In genomic region chr6:113342297-113342696, GRCm38 (mm10) we compare ENCODE assay signal across 9 mouse cellular contexts. TPM values are rescaled to one million over a fixed set of nuclear protein-coding genes. Genes with fewer than 3 reads are reported as not detected.
DNase-seq lines count a peak whose midpoint lies in the region; ATAC-seq and TF ChIP-seq lines count a peak whose summit lies in the region.
"Had no signal": no experiment of that assay in that cellular context is flagged by ENCODE, and none has a peak within 500 bp of the region (broad histone marks: within the 10 kb centered on the region; RNA-seq: fewer than 3 reads in every experiment).

No protein-coding gene starts in this region.

- H3K4me3 ChIP-seq in kidney, adult 2 months (ENCODE audit: insufficient read depth, low read depth, low read length), result no peak overlapping the region
- H3K4me3 ChIP-seq in forebrain, embryonic 15.5 days, result peak overlapping the region; percentile 18; the same call in 1 of the 2 replicates
- no peak overlapping the region for H3K4me3 ChIP-seq in liver, embryonic 14.5 days (ENCODE audit: insufficient read depth in 1 of 2, low read depth in 2 of 2, low read length in 2 of 2)

- no peaks in the 10 kb centered on the region for H3K36me3 ChIP-seq in kidney, adult 2 months (ENCODE audit: control insufficient read depth, insufficient read depth, low read length)
- peaks cover 20% of the 10 kb centered on the region for H3K36me3 ChIP-seq in forebrain, embryonic 15.5 days
- no peaks in the 10 kb centered on the region for H3K36me3 ChIP-seq in liver, embryonic 14.5 days (replicated peaks; ENCODE audit: control insufficient read depth, insufficient read depth, low read depth)
- H3K36me3 ChIP-seq: G1E had no signal

- H3K4me2 ChIP-seq in forebrain, embryonic 15.5 days (replicated peaks), result peak overlapping the region; percentile 89
- H3K4me2 ChIP-seq in liver, embryonic 14.5 days (ENCODE audit: low read depth), result peak overlapping the region; percentile 72; the same call in 1 of the 2 replicates

- DNase-seq in kidney, adult 2 months, result peak; percentile 49
- DNase-seq in kidney, adult 9 months, result no peak
- peak; percentile 19 for DNase-seq in brain, embryonic 14.5 days (ENCODE audit: low read depth)
- DNase-seq in liver, embryonic 14.5 days (ENCODE audit: low read depth in 3 of 3, low spot score in 3 of 3), result no peak
- DNase-seq in cerebellum, postnatal 10 days, result no peak
- DNase-seq in adipocyte (ENCODE audit: low spot score), result no peak
- no peak for DNase-seq in layer of hippocampus, postnatal 10 days (ENCODE audit: low spot score in 2 of 2)

- H3K9me3 ChIP-seq in forebrain, embryonic 15.5 days, result no peaks in the 10 kb centered on the region
- H3K9me3 ChIP-seq in liver, embryonic 14.5 days (ENCODE audit: control insufficient read depth, low read length), result no peaks in the 10 kb centered on the region
- H3K9me3 ChIP-seq: G1E had no signal

- WGBS in kidney, adult 2 months, result 37% methylated on average over 4 of the region's 7 CpGs
- WGBS in forebrain, embryonic 15.5 days, result 47% methylated on average over 4 of the region's 7 CpGs
- WGBS in liver, embryonic 14.5 days (ENCODE audit: insufficient replicate concordance), result 33% methylated on average over 5 of the region's 7 CpGs

- no peaks in the 10 kb centered on the region for H3K27me3 ChIP-seq in kidney, adult 2 months (replicated peaks; ENCODE audit: control insufficient read depth, insufficient read depth, low read length)
- H3K27me3 ChIP-seq in forebrain, embryonic 15.5 days, result no peaks in the 10 kb centered on the region
- H3K27me3 ChIP-seq in liver, embryonic 14.5 days (ENCODE audit: control insufficient read depth, insufficient read depth, low read length), result no peaks in the 10 kb centered on the region

- H3K4me1 ChIP-seq in kidney, adult 2 months (ENCODE audit: control insufficient read depth, insufficient read depth, low read length), result peaks cover 14% of the 10 kb centered on the region
- H3K4me1 ChIP-seq in forebrain, embryonic 15.5 days, result peaks cover 27% of the 10 kb centered on the region
- peaks cover 1 to 13% of the 10 kb centered on the region in 2 experiments; a peak in 3 of 4 replicates for H3K4me1 ChIP-seq in liver, embryonic 14.5 days (replicated peaks; ENCODE audit: control insufficient read depth in 2 of 2, insufficient read depth in 2 of 2, low read length in 1 of 2)

- TF ChIP-seq CTCF in kidney, adult 2 months (conservative IDR thresholded peaks at IDR 0.05; ENCODE audit: insufficient read depth, insufficient read length, low read depth, low read length), result no peak
- no peak for TF ChIP-seq CTCF in brain, embryonic 14.5 days (IDR thresholded peaks at IDR 0.05; ENCODE audit: borderline replicate concordance, extremely low read depth, insufficient read depth, insufficient read length)
- TF ChIP-seq CTCF in liver, embryonic 14.5 days (IDR thresholded peaks at IDR 0.05; ENCODE audit: low read depth), result no peak

- no peak overlapping the region for H3K9ac ChIP-seq in forebrain, embryonic 15.5 days (replicated peaks)
- H3K9ac ChIP-seq in liver, embryonic 14.5 days (replicated peaks), result no peak overlapping the region

- TF ChIP-seq POLR2A in kidney, adult 2 months (IDR thresholded peaks at IDR 0.05; ENCODE audit: low read depth, low read length), result no peak
- TF ChIP-seq POLR2A in brain, embryonic 14.5 days (IDR thresholded peaks at IDR 0.05; ENCODE audit: borderline replicate concordance, extremely low read depth, insufficient read depth, insufficient read length, poor library complexity, severe bottlenecking), result no peak

- no peak for ATAC-seq in forebrain, embryonic 15.5 days (replicated peaks)
- ATAC-seq in liver, embryonic 14.5 days (ENCODE audit: insufficient read depth), result no peak

- TF ChIP-seq EP300 in liver, embryonic 14.5 days (IDR thresholded peaks at IDR 0.05; ENCODE audit: low read depth), result no peak

- 0 out of 2 replicates have a peak overlapping the region, but pooled peaks have one; percentile 25 for H3K27ac ChIP-seq in kidney, adult 2 months (ENCODE audit: insufficient read depth, low read depth, low read length)
- H3K27ac ChIP-seq in forebrain, embryonic 15.5 days (replicated peaks), result no peak overlapping the region
- no peak overlapping the region for H3K27ac ChIP-seq in liver, embryonic 14.5 days

RNA-seq across cellular contexts. Expression of gene Camk1, which starts 1.5 kb away (rescaled TPM):
- polyA plus RNA-seq in kidney, adult 2 months (2012; rRNA removed), result 57.8 and 63.2 TPM in 2 replicates
- 62.7 and 64.7 TPM in 2 replicates for polyA plus RNA-seq in brain, embryonic 14.5 days (2012; rRNA removed)
- 79.0 and 88.0 TPM in 2 replicates for polyA plus RNA-seq in forebrain, embryonic 15.5 days (2015; fragmentation: Nextera tagmentation; extraction: Ambion mirVana)
- polyA plus RNA-seq in liver, embryonic 14.5 days (2012; rRNA removed), result 6.9 and 9.0 TPM in 2 replicates
- 16.3 and 19.7 TPM in 2 replicates for polyA plus RNA-seq in liver, embryonic 14.5 days (2014; fragmentation: Nextera tagmentation; extraction: Ambion mirVana)
- total RNA-seq in layer of hippocampus, postnatal 10 days (2021), result 10 to 100 TPM; 59.5 to 64.3 TPM

RNA-seq across cellular contexts. Expression of gene Ogg1, which starts 15.5 kb away (rescaled TPM):
- 16.4 and 19.4 TPM in 2 replicates for polyA plus RNA-seq in kidney, adult 2 months (2012; rRNA removed)
- polyA plus RNA-seq in brain, embryonic 14.5 days (2012; rRNA removed), result 13.2 and 25.0 TPM in 2 replicates
- polyA plus RNA-seq in forebrain, embryonic 15.5 days (2015; fragmentation: Nextera tagmentation; extraction: Ambion mirVana), result 11.6 and 11.8 TPM in 2 replicates
- polyA plus RNA-seq in liver, embryonic 14.5 days (2012; rRNA removed), result 8.0 TPM in 2 replicates
- 4.5 and 5.1 TPM in 2 replicates for polyA plus RNA-seq in liver, embryonic 14.5 days (2014; fragmentation: Nextera tagmentation; extraction: Ambion mirVana)
- total RNA-seq in layer of hippocampus, postnatal 10 days (2021), result 1 to 10 TPM; 6.7 to 8.0 TPM

RNA-seq across cellular contexts. Expression of gene Brpf1, which starts 35.4 kb away (rescaled TPM):
- polyA plus RNA-seq in kidney, adult 2 months (2012; rRNA removed), result 13.2 and 13.5 TPM in 2 replicates
- 34.5 and 37.3 TPM in 2 replicates for polyA plus RNA-seq in brain, embryonic 14.5 days (2012; rRNA removed)
- polyA plus RNA-seq in forebrain, embryonic 15.5 days (2015; fragmentation: Nextera tagmentation; extraction: Ambion mirVana), result 19.6 and 22.2 TPM in 2 replicates
- 9.4 and 11.7 TPM in 2 replicates for polyA plus RNA-seq in liver, embryonic 14.5 days (2012; rRNA removed)
- polyA plus RNA-seq in liver, embryonic 14.5 days (2014; fragmentation: Nextera tagmentation; extraction: Ambion mirVana), result 6.7 and 7.5 TPM in 2 replicates
- 10 to 100 TPM; 28.3 to 28.6 TPM for total RNA-seq in layer of hippocampus, postnatal 10 days (2021)

RNA-seq across cellular contexts. Expression of gene Tada3, which starts 35.4 kb away (rescaled TPM):
- polyA plus RNA-seq in kidney, adult 2 months (2012; rRNA removed), result 23.5 and 24.3 TPM in 2 replicates
- 67.8 and 70.8 TPM in 2 replicates for polyA plus RNA-seq in brain, embryonic 14.5 days (2012; rRNA removed)
- polyA plus RNA-seq in forebrain, embryonic 15.5 days (2015; fragmentation: Nextera tagmentation; extraction: Ambion mirVana), result 79.4 and 82.2 TPM in 2 replicates
- polyA plus RNA-seq in liver, embryonic 14.5 days (2012; rRNA removed), result 10.3 and 15.1 TPM in 2 replicates
- polyA plus RNA-seq in liver, embryonic 14.5 days (2014; fragmentation: Nextera tagmentation; extraction: Ambion mirVana), result 15.6 and 18.7 TPM in 2 replicates
- total RNA-seq in layer of hippocampus, postnatal 10 days (2021), result 10 to 100 TPM; 51.0 to 58.4 TPM

RNA-seq across cellular contexts. Expression of gene Arpc4, which starts 35.6 kb away (rescaled TPM):
- polyA plus RNA-seq in kidney, adult 2 months (2012; rRNA removed), result 73.8 and 79.1 TPM in 2 replicates
- polyA plus RNA-seq in brain, embryonic 14.5 days (2012; rRNA removed), result 117 and 127 TPM in 2 replicates
- 390 and 428 TPM in 2 replicates for polyA plus RNA-seq in forebrain, embryonic 15.5 days (2015; fragmentation: Nextera tagmentation; extraction: Ambion mirVana)
- 37.2 and 43.7 TPM in 2 replicates for polyA plus RNA-seq in liver, embryonic 14.5 days (2012; rRNA removed)
- 102 and 103 TPM in 2 replicates for polyA plus RNA-seq in liver, embryonic 14.5 days (2014; fragmentation: Nextera tagmentation; extraction: Ambion mirVana)
- 100 to 1,000 TPM; 324 to 337 TPM for total RNA-seq in layer of hippocampus, postnatal 10 days (2021)

Comparison
In these comparisons a context has a peak if more than half of its experiments do, and no peak if none do; other contexts are left out.
1. DNase-seq: peak in kidney, adult 2 months (single experiment) and brain, embryonic 14.5 days (single experiment); none in kidney, adult 9 months (single experiment), liver, embryonic 14.5 days (0 of 3), cerebellum, postnatal 10 days (0 of 2), adipocyte (single experiment) and layer of hippocampus, postnatal 10 days (0 of 2).